Mouse (Mus musculus): ENCODE measurements at regions not wholly inside any gene's neighbourhood (a gene's known extent, or its start where the extent isn't known, plus 50 kb on each side); places are given as distances from the start of the nearest gene placed in this dataset.

DNA sequence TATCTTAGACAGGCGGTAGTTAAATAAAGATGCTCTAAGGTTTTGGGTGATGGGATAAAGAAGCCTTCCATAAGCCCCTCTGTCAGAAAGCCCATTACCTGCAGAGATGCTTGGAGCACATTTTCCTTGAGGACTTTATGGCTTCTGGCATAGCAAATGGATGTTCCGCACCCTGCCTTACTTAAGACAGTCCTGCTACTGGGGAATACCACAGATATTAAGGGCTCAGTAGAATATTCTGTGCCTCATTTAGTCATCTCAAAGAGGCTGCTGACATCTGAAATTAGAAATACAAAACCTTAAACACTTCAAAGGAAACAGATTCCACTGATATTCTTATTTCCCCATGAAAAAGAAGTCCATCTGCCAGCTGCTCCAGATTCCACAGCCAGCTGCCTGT lies 240.0 kb downstream of the Arl4a start:
- TF ChIP-seq CTCF (IDR thresholded peaks at IDR 0.05; ENCODE audit: control insufficient read depth, insufficient read depth, insufficient replicate concordance, low read depth, low read length), result no peak
- TF ChIP-seq POLR2A (IDR thresholded peaks at IDR 0.05; ENCODE audit: control insufficient read depth, low read depth, low read length), result no peak
